Mouse (Mus musculus) hindbrain, embryonic 11.5 days (tissue): ENCODE data around the gene Ackr2. TPM values are rescaled to one million over a fixed set of nuclear protein-coding genes. Genes with fewer than 3 reads are reported as not detected.

Experiments used
- ATAC-seq: fragments of 200-750 bp; cut with Nextera tagmentation; 2 replicates; pipeline ENCODE4 v1.8.0; 2017; ENCODE audit warnings: mild to moderate bottlenecking, moderate TSS enrichment, moderate library complexity; ENCODE audit not compliant: low FRiP score
- DNase-seq: peaks from one replicate; pipeline ENCODE4 v3.0.0-alpha.2; 2015; ENCODE audit warnings: low spot score
- H3K27ac ChIP-seq: fragments of 300-500 bp; sonication (generic); 2 replicates; pipeline ENCODE4 v1.5.1; 2014; ENCODE audit warnings: mild to moderate bottlenecking, low read depth, low read length
- H3K27me3 ChIP-seq: fragments of 300-500 bp; sonication (generic); 2 replicates; pipeline ENCODE4 v1.6.1; 2014; ENCODE audit warnings: mild to moderate bottlenecking, low read length, moderate library complexity, mixed read lengths; ENCODE audit not compliant: control insufficient read depth, insufficient read depth
- H3K36me3 ChIP-seq: fragments of 300-500 bp; sonication (generic); 2 replicates; pipeline ENCODE4 v1.6.1; 2014; ENCODE audit warnings: mild to moderate bottlenecking, low read length, moderate library complexity, mixed read lengths; ENCODE audit not compliant: control insufficient read depth, insufficient read depth
- H3K4me1 ChIP-seq: fragments of 300-500 bp; sonication (generic); replicated peaks from 2 replicates; pipeline ENCODE4 v1.6.1; 2014; ENCODE audit warnings: low read length, mixed read lengths; ENCODE audit not compliant: control insufficient read depth, insufficient read depth
- H3K4me2 ChIP-seq: fragments of 300-500 bp; sonication (generic); replicated peaks from 2 replicates; pipeline ENCODE4 v1.6.1; 2014; ENCODE audit warnings: mild to moderate bottlenecking, low read depth, low read length
- H3K4me3 ChIP-seq: fragments of 300-500 bp; sonication (generic); 2 replicates; pipeline ENCODE4 v1.5.1; 2014; ENCODE audit warnings: low read depth, low read length
- H3K9ac ChIP-seq: fragments of 300-500 bp; sonication (generic); 2 replicates; pipeline ENCODE4 v1.6.1; 2014; ENCODE audit warnings: low read depth, low read length
- H3K9me3 ChIP-seq: fragments of 300-500 bp; sonication (generic); 2 replicates; pipeline ENCODE4 v1.6.1; 2016; ENCODE audit warnings: low read length; ENCODE audit not compliant: control insufficient read depth
- WGBS: fragments of 180-500 bp; shearing (Covaris S2); extraction: QIAGEN DNeasy Blood & Tissue Kit; methylation state at CpG from one replicate; pipeline ENCODE4 v1.1.7; 2014; 5-methylcytosine and 5-hydroxymethylcytosine counted together
- polyA plus RNA-seq: library from polyadenylated mRNA; unstranded; fragments of >200 nt; fragmentation: Nextera tagmentation; extraction: Ambion mirVana; gene quantifications from 2 replicates; pipeline ENCODE4 v1.2.1, GENCODE M21; 2014

Ackr2 gene
- polyA plus RNA-seq, 1 experiment from 2014 or later: 1.4 TPM

DNA sequence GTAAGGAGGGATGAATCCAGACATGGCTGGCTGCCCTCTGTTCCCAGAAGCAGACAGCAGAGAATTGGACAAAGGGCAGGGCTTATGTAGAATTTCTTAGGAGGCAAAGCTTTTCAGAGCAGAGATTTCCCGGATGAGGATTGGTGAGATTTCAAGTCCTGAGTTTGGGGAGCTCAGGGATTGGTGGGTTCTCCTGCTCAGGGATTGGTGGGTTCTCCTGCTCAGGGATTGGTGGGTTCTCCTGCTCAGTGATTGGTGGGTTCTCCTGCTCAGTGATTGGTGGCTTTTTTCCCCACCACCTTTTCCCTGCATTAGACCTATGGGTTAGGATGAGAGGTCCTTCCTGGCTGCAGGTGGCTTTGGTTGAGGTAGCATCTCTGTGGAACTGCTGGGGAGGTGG is 38.8 kb downstream of the Ackr2 start:
- Histone ChIP-seq H3K9me3 (no peaks in the 10 kb centered on the region), H3K36me3 (no peaks in the 10 kb centered on the region), H3K4me3 (no peak overlapping the region), H3K4me1 (no peaks in the 10 kb centered on the region), H3K27me3 (no peaks in the 10 kb centered on the region), H3K27ac (no peak overlapping the region), H3K9ac (no peak overlapping the region), H3K4me2 (no peak overlapping the region)
- no peak for ATAC-seq
- DNase-seq: no peak
- 92% methylated on average over 1 of the region's 1 CpGs for WGBS

DNA sequence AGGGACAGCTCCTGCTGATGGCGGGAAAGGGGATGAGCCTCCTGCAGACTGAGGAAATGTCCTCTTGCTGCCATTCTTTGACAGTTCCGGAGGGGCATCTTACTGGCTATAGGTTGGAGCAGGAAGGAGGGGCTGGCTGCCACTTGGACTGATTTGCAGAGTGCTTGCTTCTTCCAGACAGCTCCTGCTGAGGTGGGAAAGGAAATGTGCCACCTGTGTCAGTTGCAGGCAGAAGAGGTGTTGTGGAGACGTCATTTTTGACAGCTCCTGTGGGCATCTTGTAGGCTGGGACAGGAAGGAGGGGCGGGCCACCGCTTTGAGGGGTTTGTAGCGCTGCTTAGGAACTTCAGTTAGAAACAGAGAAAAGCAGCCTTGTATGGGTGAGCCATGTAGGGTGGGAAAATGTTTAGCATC is 39.3 kb downstream of the Ackr2 start:
- no peak overlapping the region for H3K9ac ChIP-seq
- peak; percentile 35; the same call in 1 of the 2 replicates for ATAC-seq
- DNase-seq: peak; percentile 31
- no peaks in the 10 kb centered on the region for H3K9me3 ChIP-seq
- peak overlapping the region; percentile 34; the same call in 1 of the 2 replicates for H3K4me3 ChIP-seq
- 62% methylated on average over 6 of the region's 6 CpGs for WGBS
- H3K27me3 ChIP-seq: no peaks in the 10 kb centered on the region
- H3K4me1 ChIP-seq: no peaks in the 10 kb centered on the region
- peak overlapping the region; percentile 19 for H3K4me2 ChIP-seq
- H3K27ac ChIP-seq: peak overlapping the region; percentile 49; the same call in 1 of the 2 replicates
- H3K36me3 ChIP-seq: no peaks in the 10 kb centered on the region

GRCm38 (mm10) chr9:121937944-121938355 is 39.8 kb downstream of the Ackr2 start:
- WGBS: 59% methylated on average over 21 of the region's 21 CpGs
- DNase-seq (no peak), ATAC-seq (peak; percentile 47; the same call in 1 of the 2 replicates)
- no peaks in the 10 kb centered on the region for H3K9me3 ChIP-seq
- peak overlapping the region; percentile 34 for H3K4me3 ChIP-seq
- H3K27me3 ChIP-seq: no peaks in the 10 kb centered on the region
- no peaks in the 10 kb centered on the region for H3K4me1 ChIP-seq
- H3K36me3 ChIP-seq: no peaks in the 10 kb centered on the region
- H3K27ac ChIP-seq: 0 out of 2 replicates have a peak overlapping the region, but pooled peaks have one; percentile 49
- peak overlapping the region; percentile 25; the same call in 1 of the 2 replicates for H3K9ac ChIP-seq
- peak overlapping the region; percentile 19 for H3K4me2 ChIP-seq

DNA sequence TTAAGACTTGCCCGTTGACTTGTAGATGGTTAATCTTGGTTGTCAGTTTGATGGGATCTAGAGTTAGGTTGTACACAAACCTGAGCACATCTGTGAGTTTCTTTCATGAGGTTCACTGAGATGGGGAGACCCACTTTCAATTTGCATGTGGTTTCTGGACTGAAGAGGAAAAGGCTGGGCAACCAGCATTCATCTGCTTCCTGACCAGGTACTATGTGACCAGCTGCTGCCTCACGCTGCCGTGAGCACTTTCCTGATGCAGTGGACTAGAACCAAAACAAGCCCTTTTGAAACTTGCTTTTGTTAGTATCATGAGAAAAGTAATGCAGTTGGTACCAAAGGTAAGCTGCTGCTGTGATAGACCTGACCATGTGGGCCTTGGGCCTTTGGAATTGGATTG is 44.9 kb downstream of the Ackr2 start:
- H3K4me2 ChIP-seq: no peak overlapping the region
- no peak overlapping the region for H3K27ac ChIP-seq
- no peaks in the 10 kb centered on the region for H3K4me1 ChIP-seq
- whole genome bisulfite sequencing: 94% methylated on average over 3 of the region's 3 CpGs
- no peak overlapping the region for H3K9ac ChIP-seq
- no peaks in the 10 kb centered on the region for H3K36me3 ChIP-seq
- no peaks in the 10 kb centered on the region for H3K27me3 ChIP-seq
- no peak overlapping the region for H3K4me3 ChIP-seq
- H3K9me3 ChIP-seq: no peaks in the 10 kb centered on the region
- DNase-seq (no peak), ATAC-seq (no peak)

- Histone ChIP-seq H3K4me1 (no peaks in the 10 kb centered on the region), H3K27me3 (no peaks in the 10 kb centered on the region)
- WGBS: 92% methylated on average over 3 of the region's 3 CpGs
Measured at GRCm38 (mm10) chr9:121943628-121944027, 45.5 kb downstream of the Ackr2 start.

GRCm38 (mm10) chr9:121947784-121948183 is 49.6 kb downstream of the Ackr2 start:
- no peaks in the 10 kb centered on the region for H3K27me3 ChIP-seq
- H3K4me2 ChIP-seq: no peak overlapping the region
- DNase-seq: peak; percentile 61
- H3K36me3 ChIP-seq: no peaks in the 10 kb centered on the region
- WGBS: 16% methylated on average over 4 of the region's 4 CpGs
- H3K9me3 ChIP-seq: no peaks in the 10 kb centered on the region
- H3K4me1 ChIP-seq: no peaks in the 10 kb centered on the region; the same call in 1 of the 2 replicates
- no peak overlapping the region for H3K27ac ChIP-seq
- H3K4me3 ChIP-seq: no peak overlapping the region
- no peak overlapping the region for H3K9ac ChIP-seq
- no peak for ATAC-seq

More at GRCm38 (mm10) chr9:121943628-121944027, 45.5 kb downstream of the Ackr2 start:
- DNase-seq (no peak), ATAC-seq (no peak)
- no peak overlapping the region for H3K27ac ChIP-seq
- no peak overlapping the region for H3K9ac ChIP-seq
- no peaks in the 10 kb centered on the region for H3K9me3 ChIP-seq
- H3K4me2 ChIP-seq: no peak overlapping the region
- H3K4me3 ChIP-seq: no peak overlapping the region
- H3K36me3 ChIP-seq: no peaks in the 10 kb centered on the region

DNA sequence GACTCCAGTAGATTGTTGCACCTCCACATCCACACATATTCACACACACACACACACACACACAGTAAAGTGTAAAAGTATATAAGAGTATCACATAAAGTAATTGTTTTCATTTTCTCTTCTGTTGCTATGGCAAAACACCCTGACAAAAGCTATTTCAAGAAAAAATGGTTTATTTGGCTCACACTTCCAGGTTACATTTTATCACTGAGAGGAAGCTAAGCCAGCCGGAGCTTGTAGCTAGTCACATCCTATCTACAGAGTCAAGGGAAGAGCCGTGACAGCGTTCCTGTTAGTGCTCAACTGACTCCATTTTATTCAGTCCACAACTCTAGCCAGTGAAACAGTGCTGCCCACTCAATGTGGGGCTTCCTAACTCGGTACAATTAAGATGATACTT is 50.3 kb downstream of the Ackr2 start:
- 86% methylated on average over 4 of the region's 4 CpGs for WGBS
- Histone ChIP-seq H3K9me3 (no peaks in the 10 kb centered on the region), H3K9ac (no peak overlapping the region), H3K4me3 (no peak overlapping the region), H3K4me1 (no peaks in the 10 kb centered on the region; the same call in 1 of the 2 replicates), H3K4me2 (no peak overlapping the region), H3K36me3 (no peaks in the 10 kb centered on the region), H3K27me3 (no peaks in the 10 kb centered on the region), H3K27ac (no peak overlapping the region)
- ATAC-seq (no peak), DNase-seq (no peak)

DNA sequence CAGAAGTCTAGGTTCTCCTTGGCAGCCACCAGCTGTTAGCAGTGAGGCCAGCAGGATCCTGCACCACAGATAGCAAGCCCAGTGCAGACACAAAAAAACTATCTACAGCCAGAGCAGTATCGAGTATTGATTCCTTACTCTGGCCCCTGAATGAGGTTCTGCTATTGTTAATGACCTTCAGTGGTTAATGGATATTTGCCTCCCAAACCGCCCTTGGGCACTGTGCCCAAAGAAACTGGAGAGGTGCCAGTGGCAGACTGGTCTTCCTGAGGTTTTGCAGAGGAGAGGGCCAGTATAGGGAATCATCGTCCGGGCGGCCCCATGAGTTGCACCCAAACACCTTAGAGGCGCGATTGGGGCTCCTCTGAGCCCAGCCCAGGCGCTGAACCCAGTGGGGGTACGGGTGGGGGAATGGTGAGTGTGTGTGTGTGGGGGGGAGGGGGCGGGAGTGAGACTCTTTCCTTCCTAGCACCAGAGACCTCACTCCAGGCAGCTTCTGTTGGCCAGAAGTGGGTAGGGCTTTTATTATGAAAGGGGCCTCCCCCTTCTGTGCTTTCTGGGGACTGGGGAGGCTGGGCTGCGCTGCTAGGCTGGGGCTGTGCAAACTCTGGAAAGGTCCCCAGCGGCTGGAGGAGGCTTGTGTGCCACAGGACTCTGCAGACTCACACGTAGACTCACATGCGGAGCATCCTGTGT is 52.4 kb downstream of the Ackr2 start, which contains the start of gene Fam198a:
Gene Fam198a, plus strand, starts transcription at position 571 of the 696 bp plus-strand sequence.
- H3K36me3 ChIP-seq: no peaks in the 10 kb centered on the region
- WGBS: 18% methylated on average over 14 of the region's 14 CpGs
- no peaks in the 10 kb centered on the region for H3K9me3 ChIP-seq
- H3K9ac ChIP-seq: 0 out of 2 replicates have a peak within 1 kb of the TSS, but pooled peaks have one; percentile 15
- no peak within 1 kb of the TSS for H3K4me2 ChIP-seq
- H3K4me1 ChIP-seq: no peaks in the 10 kb centered on the region; the same call in 1 of the 2 replicates
- H3K4me3 ChIP-seq: no peak within 1 kb of the TSS
- DNase-seq: peak; percentile 28
- peak; percentile 53; the same call in 1 of the 2 replicates for ATAC-seq
- H3K27ac ChIP-seq: no peak within 1 kb of the TSS
- H3K27me3 ChIP-seq: no peaks in the 10 kb centered on the region

GRCm38 (mm10) chr9:121951114-121951423 is 52.9 kb downstream of the Ackr2 start:
- DNase-seq: no peak
- no peak for ATAC-seq
- Histone ChIP-seq H3K9ac (0 out of 2 replicates have a peak overlapping the region, but pooled peaks have one; percentile 15), H3K27ac (no peak overlapping the region), H3K36me3 (no peaks in the 10 kb centered on the region), H3K9me3 (no peaks in the 10 kb centered on the region), H3K4me1 (no peaks in the 10 kb centered on the region; the same call in 1 of the 2 replicates), H3K4me3 (no peak overlapping the region), H3K4me2 (no peak overlapping the region), H3K27me3 (no peaks in the 10 kb centered on the region)
- 39% methylated on average over 4 of the region's 4 CpGs for WGBS
